Mouse (Mus musculus) spleen, postnatal 4 days (tissue): ENCODE data around the gene Rassf3.

ENCODE experiments used
- DNase-seq, 2 experiments: peaks; one replicate each; pipeline ENCODE4 v3.0.0; 2022; ENCODE audit warnings: low spot score in 2 of 2

Gene Rassf3

DNA sequence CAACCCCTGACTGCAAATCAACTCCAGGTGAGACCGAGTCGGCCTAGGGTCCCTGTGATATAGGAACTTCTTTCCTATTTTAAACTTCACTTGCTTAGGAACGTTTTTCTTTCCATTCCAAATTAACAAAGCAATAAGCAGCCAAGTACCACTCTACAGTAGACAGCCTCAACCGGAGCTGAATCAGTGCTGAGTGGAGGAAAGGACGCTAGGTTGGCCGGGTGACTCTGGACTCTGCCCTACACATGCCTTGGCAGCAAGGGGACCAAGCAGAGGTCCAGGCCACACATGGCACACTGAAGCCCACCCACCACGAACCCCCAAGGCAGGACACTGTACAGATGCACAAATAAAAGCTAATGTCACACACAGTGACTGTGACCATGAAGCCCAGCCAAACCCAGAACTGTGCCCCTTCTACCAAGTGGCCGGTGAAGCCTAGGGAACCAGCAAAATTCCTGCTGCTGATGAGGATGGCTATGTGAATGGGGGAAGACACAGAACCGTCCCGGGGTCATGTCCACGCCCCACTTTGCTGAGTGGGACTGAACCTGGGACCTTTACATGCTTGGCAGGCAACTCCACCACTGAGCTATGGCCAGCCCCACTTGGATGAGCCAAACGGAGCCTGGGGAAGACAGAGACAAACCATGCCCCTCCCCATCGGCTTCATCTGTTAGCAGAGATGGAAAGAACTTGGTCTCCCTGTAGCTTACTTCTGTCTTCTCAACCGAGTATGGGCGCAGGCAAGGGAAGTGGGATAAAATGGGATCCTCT is 45.2 kb downstream of the Rassf3 start:
- no peak for DNase-seq

DNA sequence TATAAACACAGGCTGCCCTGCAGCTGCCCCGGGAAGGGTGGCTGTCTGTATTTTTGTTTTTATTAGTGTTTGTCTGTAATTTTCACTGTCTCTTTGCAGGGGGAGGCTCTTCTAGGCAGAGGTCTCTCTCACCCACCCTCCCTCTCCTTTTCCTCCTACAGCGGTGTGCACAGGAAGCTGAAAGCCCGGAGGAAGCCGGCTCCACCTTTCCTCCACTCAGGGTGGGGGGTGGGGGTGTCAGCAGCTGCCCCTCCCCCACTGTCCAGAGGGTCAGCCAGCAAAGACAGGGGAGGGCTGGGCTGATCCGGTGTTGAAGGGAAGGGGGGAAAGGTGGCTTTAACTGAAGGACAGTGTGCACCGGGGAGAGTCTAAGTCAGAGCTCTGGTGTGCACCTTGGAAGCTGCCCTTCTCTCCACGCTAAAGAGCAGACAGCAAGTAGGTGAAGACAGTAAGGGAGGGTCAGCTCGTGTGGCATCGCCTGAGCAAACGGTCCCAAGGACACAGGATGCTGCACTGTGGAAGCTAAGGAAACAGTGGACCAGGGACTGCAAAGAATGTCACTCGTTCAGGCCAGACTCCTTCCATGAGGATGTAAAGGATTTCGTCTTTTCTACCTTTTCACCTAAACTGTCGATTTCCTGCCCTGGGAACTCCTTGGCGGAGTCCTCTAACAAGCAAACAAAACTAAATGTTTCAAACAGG is 46.0 kb downstream of the Rassf3 start:
- no peak for DNase-seq

- no peak for DNase-seq
Observed at GRCm38 (mm10) chr10:121429581-121429980, 46.6 kb downstream of the Rassf3 start.

DNA sequence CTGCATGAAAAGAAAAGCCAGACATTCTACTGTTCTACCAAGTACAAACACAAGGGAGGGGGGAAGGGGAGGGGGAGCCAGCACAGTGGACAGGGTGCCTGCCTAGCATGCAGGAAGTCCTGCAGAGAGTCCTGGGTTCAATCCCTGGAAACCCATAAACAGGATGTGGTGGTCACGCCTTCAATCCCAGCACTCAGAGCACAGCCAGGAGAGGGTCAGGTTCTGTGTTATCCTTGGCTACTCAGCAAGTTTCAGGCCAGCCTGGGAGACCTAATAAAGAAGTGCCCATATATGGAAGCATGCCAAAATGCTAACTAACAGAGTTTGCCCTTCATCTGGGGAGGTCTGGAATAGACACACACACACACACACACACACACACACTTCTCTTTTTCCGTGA is 47.1 kb downstream of the Rassf3 start:
- no peak for DNase-seq

- no peak for DNase-seq
Observed at GRCm38 (mm10) chr10:121428011-121428711, 48.0 kb downstream of the Rassf3 start.

DNA sequence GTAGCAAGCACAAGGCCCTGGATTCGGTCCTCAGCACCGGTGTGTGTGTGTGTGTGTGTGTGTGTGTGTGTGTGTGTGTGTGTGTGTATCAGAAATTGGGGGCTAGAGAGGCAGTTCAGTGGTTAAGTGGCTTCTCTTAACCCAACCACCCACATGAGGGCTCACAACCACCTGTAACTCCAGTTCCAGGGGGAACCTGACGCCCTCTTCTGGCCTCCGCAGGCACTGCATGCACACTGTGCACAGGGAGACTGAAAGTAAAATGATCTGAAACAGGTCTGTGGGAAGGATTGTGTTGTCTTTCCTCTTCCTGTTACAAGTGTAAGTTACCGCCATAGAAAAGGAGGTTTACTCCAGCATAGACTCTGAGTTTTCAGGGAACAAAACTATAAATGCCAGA is 49.0 kb downstream of the Rassf3 start:
- DNase-seq: peak; percentile 64 to 85

- DNase-seq: peak in 1 of 2 experiments; percentile 19
Observed at GRCm38 (mm10) chr10:121426458-121427070, 49.6 kb downstream of the Rassf3 start.

GRCm38 (mm10) chr10:121425506-121426025 is 50.6 kb downstream of the Rassf3 start:
- DNase-seq: no peak

DNA sequence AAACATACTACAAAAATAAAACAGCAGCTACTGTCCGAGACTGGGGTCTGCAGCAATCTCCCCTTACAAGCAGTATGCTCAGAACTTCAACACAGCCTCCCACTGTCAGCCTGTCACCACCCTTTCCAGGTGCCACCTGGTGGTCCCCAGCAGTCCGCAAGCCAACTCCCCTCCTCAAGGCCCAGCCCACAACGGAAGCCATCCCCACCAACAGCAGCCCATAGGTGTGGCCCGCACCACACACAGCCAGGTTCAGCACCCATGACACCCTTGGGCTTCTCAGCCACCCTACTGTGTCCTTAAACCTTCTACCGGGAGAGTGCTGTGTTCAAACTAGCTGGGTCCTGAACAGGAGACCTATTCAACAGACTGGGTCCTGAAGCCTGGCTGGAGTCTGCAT is 51.1 kb downstream of the Rassf3 start:
- no peak for DNase-seq

GRCm38 (mm10) chr10:121424455-121424854 is 51.7 kb downstream of the Rassf3 start:
- DNase-seq: no peak

GRCm38 (mm10) chr10:121423541-121424349 is 52.4 kb downstream of the Rassf3 start:
- no peak for DNase-seq

GRCm38 (mm10) chr10:121422294-121422693 is 53.9 kb downstream of the Rassf3 start:
- no peak for DNase-seq

DNA sequence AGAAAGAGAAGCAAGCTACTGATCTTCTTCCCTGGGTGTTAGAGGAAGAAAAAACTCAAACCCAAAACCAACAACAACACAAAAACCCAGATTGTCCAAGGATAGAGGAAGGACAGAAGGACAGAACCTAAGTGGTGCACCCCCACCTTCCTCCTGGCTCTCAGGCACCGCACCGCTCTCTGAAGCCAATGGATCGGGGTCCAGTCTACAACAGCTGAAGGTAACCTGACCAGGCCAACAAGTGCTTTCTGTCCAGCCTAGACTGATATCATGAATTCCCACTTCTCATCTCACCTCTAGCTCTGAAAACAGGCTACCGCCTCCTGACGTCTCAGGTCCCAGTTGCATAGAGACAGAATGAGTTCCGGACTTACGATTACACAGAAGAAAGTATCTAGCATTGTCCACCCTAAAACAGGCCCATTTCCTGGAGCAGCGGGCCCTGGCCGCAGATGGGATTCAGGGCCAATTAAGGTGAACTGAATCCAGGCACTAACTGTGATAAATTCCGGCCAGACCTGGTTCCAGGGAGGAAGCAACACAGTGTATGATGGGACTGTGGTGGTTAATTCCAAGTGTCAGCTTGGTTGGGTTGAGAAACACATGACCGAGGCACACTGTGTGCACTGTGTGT is 54.4 kb downstream of the Rassf3 start:
- no peak for DNase-seq

DNA sequence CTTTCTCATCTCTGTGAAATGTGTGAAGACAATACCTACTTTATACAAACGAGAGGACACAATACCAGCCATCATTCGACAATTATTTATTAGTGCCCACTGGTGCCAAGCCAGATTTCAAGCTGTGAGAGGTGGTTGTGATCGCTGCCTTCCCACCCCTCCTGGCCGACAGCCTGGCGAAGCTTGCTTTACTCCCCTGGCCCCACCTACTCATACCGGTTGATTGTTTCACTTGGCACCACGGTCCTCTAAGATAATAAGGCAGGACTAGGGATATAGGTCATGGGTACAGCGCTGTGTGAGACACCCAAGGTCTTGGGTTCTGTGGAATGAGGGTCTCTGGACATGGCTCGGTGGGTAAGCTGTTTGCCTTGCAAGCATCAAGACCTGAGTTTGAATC is 55.1 kb downstream of the Rassf3 start:
- no peak for DNase-seq

- no peak for DNase-seq
Observed at GRCm38 (mm10) chr10:121419640-121420470, 56.3 kb downstream of the Rassf3 start.

DNA sequence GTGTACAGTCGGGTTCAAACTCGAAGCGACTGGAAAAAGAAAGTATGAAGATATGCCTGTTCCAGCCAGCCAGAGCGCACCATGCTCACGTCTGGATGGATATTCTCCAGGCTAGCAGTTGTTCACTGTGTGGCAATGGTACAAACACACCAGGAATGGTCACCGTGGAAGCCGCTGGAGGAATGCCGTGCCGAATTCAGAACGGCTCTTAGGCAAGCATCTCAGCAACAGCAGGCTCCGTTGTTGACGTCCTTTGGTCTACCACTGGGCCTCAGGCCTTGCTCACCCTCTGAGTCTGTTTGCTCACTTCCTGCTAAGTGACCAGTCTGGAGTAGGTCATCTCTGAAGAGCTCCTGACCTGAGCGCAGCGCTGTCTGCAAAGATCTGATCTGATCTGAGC is 57.3 kb downstream of the Rassf3 start:
- no peak for DNase-seq

DNA sequence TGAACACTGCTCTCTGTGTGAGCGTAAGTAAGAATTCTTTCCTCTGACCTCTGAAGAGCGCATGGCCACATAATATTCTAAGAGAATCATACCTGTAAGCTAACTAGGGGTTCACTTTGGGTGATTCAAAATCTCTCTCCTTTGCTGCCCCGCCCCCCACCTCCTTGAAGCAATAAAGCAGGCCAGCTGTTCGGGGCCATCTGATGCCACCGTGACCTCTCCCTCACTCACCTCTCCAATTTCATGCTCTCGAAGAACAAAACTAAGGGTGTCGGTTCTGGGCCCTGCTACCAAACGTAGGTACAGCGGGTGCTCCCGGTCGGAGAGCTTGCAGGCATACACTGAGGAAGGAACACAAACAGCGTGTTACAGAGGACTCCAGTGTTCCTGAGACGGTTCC is 62.0 kb downstream of the Rassf3 start:
- DNase-seq: no peak

GRCm38 (mm10) chr10:121412824-121413223 is 63.3 kb downstream of the Rassf3 start:
- no peak for DNase-seq

DNA sequence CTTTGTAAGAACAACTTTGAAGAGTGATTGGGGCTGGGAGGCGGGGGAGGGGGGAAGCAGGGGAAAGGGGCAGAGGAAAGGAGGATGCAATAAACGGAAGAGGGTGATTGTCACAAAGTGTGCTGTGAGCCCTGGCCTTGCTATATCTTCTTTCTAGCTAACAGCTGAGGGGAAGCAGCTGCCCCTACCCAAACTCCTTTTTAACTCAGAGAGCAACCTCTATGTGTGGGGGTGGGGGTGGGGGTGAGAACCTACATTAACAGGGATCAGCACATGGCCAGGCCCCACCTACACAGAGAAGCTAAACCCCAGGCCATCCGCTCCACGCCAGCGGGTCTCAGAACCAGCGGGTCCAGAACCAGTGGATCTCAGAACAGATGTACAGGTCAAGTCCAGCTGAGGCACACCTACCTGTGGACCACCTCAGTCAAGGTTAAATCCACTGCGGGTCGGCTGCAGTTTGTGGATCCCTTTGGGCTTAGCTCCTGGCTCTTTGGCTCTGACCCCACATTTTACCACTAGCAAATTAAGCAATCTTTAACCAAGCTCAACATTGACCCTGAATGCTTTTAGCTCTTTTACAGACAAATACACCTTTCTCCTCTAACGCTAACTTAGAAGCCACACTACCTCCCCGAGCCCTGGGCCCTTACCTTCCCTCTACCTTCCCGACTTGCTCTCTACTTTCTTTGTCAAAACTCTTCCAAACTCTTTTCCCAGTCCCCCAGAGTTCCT is 64.3 kb downstream of the Rassf3 start:
- DNase-seq: no peak
